Mouse (Mus musculus): ENCODE measurements around the gene Agap1. TPM values are rescaled to one million over a fixed set of nuclear protein-coding genes. Genes with fewer than 3 reads are reported as not detected.

Agap1 gene
- polyA plus RNA-seq, 1 experiment from 2014 or later: 7.7 TPM

- Histone ChIP-seq H3K4me1 (ENCODE audit: insufficient read depth, low read length) (no peaks in the 10 kb centered on the region), H3K36me3 (ENCODE audit: insufficient read depth, low read length) (peaks cover 3% of the 10 kb centered on the region), H3K9me3 (ENCODE audit: low read length) (no peaks in the 10 kb centered on the region), H3K27ac (ENCODE audit: low read length) (no peak overlapping the region), H3K4me2 (replicated peaks; ENCODE audit: low read depth, low read length) (no peak overlapping the region), H3K4me3 (ENCODE audit: low read length) (no peak overlapping the region), H3K27me3 (ENCODE audit: insufficient read depth, low read length) (no peaks in the 10 kb centered on the region), H3K9ac (replicated peaks; ENCODE audit: low read length) (no peak overlapping the region)
- no peak for ATAC-seq (ENCODE audit: low FRiP score, low TSS enrichment)
- 56% methylated on average over 3 of the region's 3 CpGs for WGBS
These were observed 287.8 kb downstream of the Agap1 start for GRCm38 (mm10) chr1:89742359-89742758.

GRCm38 (mm10) chr1:89746171-89746570 is 291.6 kb downstream of the Agap1 start:
- H3K4me3 ChIP-seq (ENCODE audit: low read length): no peak overlapping the region
- H3K4me1 ChIP-seq (ENCODE audit: insufficient read depth, low read length): peaks cover 11% of the 10 kb centered on the region
- H3K27ac ChIP-seq (ENCODE audit: low read length): no peak overlapping the region
- no peaks in the 10 kb centered on the region for H3K9me3 ChIP-seq (ENCODE audit: low read length)
- H3K27me3 ChIP-seq (ENCODE audit: insufficient read depth, low read length): peaks cover 2% of the 10 kb centered on the region; the same call in 1 of the 2 replicates
- H3K36me3 ChIP-seq (ENCODE audit: insufficient read depth, low read length): peaks cover 3% of the 10 kb centered on the region
- 92% methylated on average over 3 of the region's 3 CpGs for WGBS
- no peak overlapping the region for H3K9ac ChIP-seq (replicated peaks; ENCODE audit: low read length)
- no peak for ATAC-seq (ENCODE audit: low FRiP score, low TSS enrichment)
- H3K4me2 ChIP-seq (replicated peaks; ENCODE audit: low read depth, low read length): no peak overlapping the region

GRCm38 (mm10) chr1:89749666-89750065 is 295.1 kb downstream of the Agap1 start:
- no peak overlapping the region for H3K9ac ChIP-seq (replicated peaks; ENCODE audit: low read length)
- no peak overlapping the region for H3K4me2 ChIP-seq (replicated peaks; ENCODE audit: low read depth, low read length)
- ATAC-seq (ENCODE audit: low FRiP score, low TSS enrichment): no peak
- H3K9me3 ChIP-seq (ENCODE audit: low read length): no peaks in the 10 kb centered on the region; the same call in 1 of the 2 replicates
- H3K27me3 ChIP-seq (ENCODE audit: insufficient read depth, low read length): peaks cover 15% of the 10 kb centered on the region
- H3K27ac ChIP-seq (ENCODE audit: low read length): no peak overlapping the region
- H3K4me1 ChIP-seq (ENCODE audit: insufficient read depth, low read length): peaks cover 15% of the 10 kb centered on the region
- no peaks in the 10 kb centered on the region; the same call in 1 of the 2 replicates for H3K36me3 ChIP-seq (ENCODE audit: insufficient read depth, low read length)
- no peak overlapping the region for H3K4me3 ChIP-seq (ENCODE audit: low read length)

- H3K27me3 ChIP-seq (ENCODE audit: insufficient read depth, low read length): peaks cover 16% of the 10 kb centered on the region
- under 1% methylated on average over 9 of the region's 9 CpGs for WGBS
These were observed 295.9 kb downstream of the Agap1 start for GRCm38 (mm10) chr1:89750495-89750894.

GRCm38 (mm10) chr1:89750921-89751320 is 296.3 kb downstream of the Agap1 start:
- Histone ChIP-seq H3K27ac (ENCODE audit: low read length) (no peak overlapping the region), H3K4me2 (replicated peaks; ENCODE audit: low read depth, low read length) (peak overlapping the region; percentile 48), H3K36me3 (ENCODE audit: insufficient read depth, low read length) (no peaks in the 10 kb centered on the region), H3K9ac (replicated peaks; ENCODE audit: low read length) (no peak overlapping the region), H3K27me3 (ENCODE audit: insufficient read depth, low read length) (peaks cover 16% of the 10 kb centered on the region), H3K9me3 (ENCODE audit: low read length) (no peaks in the 10 kb centered on the region; the same call in 1 of the 2 replicates), H3K4me3 (ENCODE audit: low read length) (peak overlapping the region; percentile 26), H3K4me1 (ENCODE audit: insufficient read depth, low read length) (peaks cover 21% of the 10 kb centered on the region)
- 11% methylated on average over 21 of the region's 21 CpGs for WGBS
- peak; percentile 63; the same call in 1 of the 2 replicates for ATAC-seq (ENCODE audit: low FRiP score, low TSS enrichment)

More at GRCm38 (mm10) chr1:89750495-89750894, 295.9 kb downstream of the Agap1 start:
- H3K4me3 ChIP-seq (ENCODE audit: low read length): peak overlapping the region; percentile 26
- H3K4me2 ChIP-seq (replicated peaks; ENCODE audit: low read depth, low read length): peak overlapping the region; percentile 48
- 0 out of 2 replicates have a peak, but pooled peaks have one; percentile 51 for ATAC-seq (ENCODE audit: low FRiP score, low TSS enrichment)
- no peak overlapping the region for H3K9ac ChIP-seq (replicated peaks; ENCODE audit: low read length)
- no peak overlapping the region for H3K27ac ChIP-seq (ENCODE audit: low read length)
- no peaks in the 10 kb centered on the region; the same call in 1 of the 2 replicates for H3K9me3 ChIP-seq (ENCODE audit: low read length)
- H3K36me3 ChIP-seq (ENCODE audit: insufficient read depth, low read length): no peaks in the 10 kb centered on the region
- peaks cover 21% of the 10 kb centered on the region for H3K4me1 ChIP-seq (ENCODE audit: insufficient read depth, low read length)

GRCm38 (mm10) chr1:89751344-89751743 is 296.7 kb downstream of the Agap1 start:
- ATAC-seq (ENCODE audit: low FRiP score, low TSS enrichment): no peak
- Histone ChIP-seq H3K9ac (replicated peaks; ENCODE audit: low read length) (no peak overlapping the region), H3K4me1 (ENCODE audit: insufficient read depth, low read length) (peaks cover 21% of the 10 kb centered on the region), H3K36me3 (ENCODE audit: insufficient read depth, low read length) (no peaks in the 10 kb centered on the region), H3K27ac (ENCODE audit: low read length) (no peak overlapping the region), H3K9me3 (ENCODE audit: low read length) (no peaks in the 10 kb centered on the region; the same call in 1 of the 2 replicates), H3K4me3 (ENCODE audit: low read length) (no peak overlapping the region), H3K4me2 (replicated peaks; ENCODE audit: low read depth, low read length) (peak overlapping the region; percentile 48), H3K27me3 (ENCODE audit: insufficient read depth, low read length) (peaks cover 16% of the 10 kb centered on the region)
- 54% methylated on average over 11 of the region's 11 CpGs for WGBS

GRCm38 (mm10) chr1:89752659-89753058 is 298.1 kb downstream of the Agap1 start:
- 96% methylated on average over 3 of the region's 3 CpGs for WGBS
- ATAC-seq (ENCODE audit: low FRiP score, low TSS enrichment): no peak
- no peaks in the 10 kb centered on the region for H3K36me3 ChIP-seq (ENCODE audit: insufficient read depth, low read length)

GRCm38 (mm10) chr1:89755358-89755757 is 300.8 kb downstream of the Agap1 start:
- Histone ChIP-seq H3K9ac (replicated peaks; ENCODE audit: low read length) (no peak overlapping the region), H3K36me3 (ENCODE audit: insufficient read depth, low read length) (no peaks in the 10 kb centered on the region), H3K27ac (ENCODE audit: low read length) (no peak overlapping the region), H3K4me3 (ENCODE audit: low read length) (no peak overlapping the region), H3K27me3 (ENCODE audit: insufficient read depth, low read length) (peaks cover 15% of the 10 kb centered on the region), H3K4me1 (ENCODE audit: insufficient read depth, low read length) (peaks cover 18% of the 10 kb centered on the region), H3K4me2 (replicated peaks; ENCODE audit: low read depth, low read length) (no peak overlapping the region), H3K9me3 (ENCODE audit: low read length) (no peaks in the 10 kb centered on the region; the same call in 1 of the 2 replicates)
- 25% methylated on average over 12 of the region's 12 CpGs for WGBS
- no peak for ATAC-seq (ENCODE audit: low FRiP score, low TSS enrichment)

More at GRCm38 (mm10) chr1:89752659-89753058, 298.1 kb downstream of the Agap1 start:
- Histone ChIP-seq H3K4me2 (replicated peaks; ENCODE audit: low read depth, low read length) (no peak overlapping the region), H3K9ac (replicated peaks; ENCODE audit: low read length) (no peak overlapping the region), H3K27ac (ENCODE audit: low read length) (no peak overlapping the region), H3K27me3 (ENCODE audit: insufficient read depth, low read length) (peaks cover 16% of the 10 kb centered on the region), H3K4me3 (ENCODE audit: low read length) (no peak overlapping the region), H3K9me3 (ENCODE audit: low read length) (no peaks in the 10 kb centered on the region; the same call in 1 of the 2 replicates), H3K4me1 (ENCODE audit: insufficient read depth, low read length) (peaks cover 21% of the 10 kb centered on the region)

GRCm38 (mm10) chr1:89756387-89756786 is 301.8 kb downstream of the Agap1 start:
- Histone ChIP-seq H3K36me3 (ENCODE audit: insufficient read depth, low read length) (no peaks in the 10 kb centered on the region), H3K9ac (replicated peaks; ENCODE audit: low read length) (no peak overlapping the region), H3K4me1 (ENCODE audit: insufficient read depth, low read length) (peaks cover 7% of the 10 kb centered on the region; the same call in 1 of the 2 replicates), H3K9me3 (ENCODE audit: low read length) (no peaks in the 10 kb centered on the region; the same call in 1 of the 2 replicates), H3K4me3 (ENCODE audit: low read length) (no peak overlapping the region), H3K27me3 (ENCODE audit: insufficient read depth, low read length) (peaks cover 14% of the 10 kb centered on the region; the same call in 1 of the 2 replicates), H3K27ac (ENCODE audit: low read length) (no peak overlapping the region), H3K4me2 (replicated peaks; ENCODE audit: low read depth, low read length) (no peak overlapping the region)
- 73% methylated on average over 8 of the region's 8 CpGs for WGBS
- no peak for ATAC-seq (ENCODE audit: low FRiP score, low TSS enrichment)

GRCm38 (mm10) chr1:89757545-89757944 is 302.9 kb downstream of the Agap1 start:
- Histone ChIP-seq H3K27me3 (ENCODE audit: insufficient read depth, low read length) (peaks cover 8% of the 10 kb centered on the region; the same call in 1 of the 2 replicates), H3K4me1 (ENCODE audit: insufficient read depth, low read length) (0 out of 2 replicates have a peak, but pooled peaks cover 7% of the 10 kb centered on the region), H3K27ac (ENCODE audit: low read length) (no peak overlapping the region), H3K4me3 (ENCODE audit: low read length) (no peak overlapping the region), H3K36me3 (ENCODE audit: insufficient read depth, low read length) (no peaks in the 10 kb centered on the region), H3K9me3 (ENCODE audit: low read length) (no peaks in the 10 kb centered on the region; the same call in 1 of the 2 replicates), H3K4me2 (replicated peaks; ENCODE audit: low read depth, low read length) (no peak overlapping the region), H3K9ac (replicated peaks; ENCODE audit: low read length) (no peak overlapping the region)
- WGBS: 57% methylated on average over 3 of the region's 3 CpGs
- ATAC-seq (ENCODE audit: low FRiP score, low TSS enrichment): no peak
